Mouse (Mus musculus): ENCODE data around the gene Tmprss4. TPM values are rescaled to one million over a fixed set of nuclear protein-coding genes. Genes with fewer than 3 reads are reported as not detected.

The Tmprss4 gene
- polyA plus RNA-seq, 1 experiment from 2014 or later, result not detected

DNA sequence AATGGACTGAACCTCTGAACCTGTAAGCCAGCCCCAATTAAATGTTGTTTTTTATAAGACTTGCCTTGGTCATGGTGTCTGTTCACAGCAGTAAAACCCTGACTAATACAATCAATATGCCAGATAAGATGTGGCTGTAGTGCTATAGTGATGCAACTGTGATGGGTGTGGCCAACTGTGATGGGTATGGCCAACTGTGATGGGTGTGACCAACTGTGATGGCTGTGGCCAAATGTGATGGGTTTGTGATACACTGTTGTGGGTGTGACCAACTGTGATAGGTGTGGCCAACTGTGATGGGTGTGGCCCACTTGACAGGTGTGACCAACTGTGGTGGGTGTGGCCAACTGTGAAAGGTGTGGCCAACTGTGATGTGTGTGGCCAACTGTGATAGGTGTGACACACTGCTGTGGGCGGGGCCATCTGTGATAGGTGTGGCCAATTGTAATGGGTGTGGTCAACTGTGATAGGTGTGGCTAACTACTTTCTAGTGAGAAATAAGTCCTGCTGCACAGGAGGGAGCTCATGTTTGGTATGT lies 32.8 kb downstream of the Tmprss4 start:
- 68% methylated on average over 1 of the region's 1 CpGs for WGBS

DNA sequence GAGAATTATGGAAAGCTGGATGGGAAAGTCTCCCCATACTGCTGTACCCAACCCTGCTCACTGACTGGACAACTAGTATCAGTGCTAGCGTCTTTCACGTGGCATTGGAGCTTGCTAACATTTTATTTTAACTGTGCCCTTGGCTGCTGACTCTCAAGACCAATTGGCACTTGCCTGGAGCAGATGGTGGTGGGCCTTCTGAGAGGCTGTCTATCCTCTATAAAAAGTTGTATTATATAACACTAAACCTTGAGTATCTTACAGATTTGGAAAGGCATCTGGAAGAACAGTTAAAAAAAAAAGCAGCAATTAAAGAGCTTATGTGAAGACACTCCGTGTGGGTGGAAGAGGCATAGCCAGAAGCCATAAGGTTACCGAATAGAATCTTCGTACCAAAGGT lies 33.7 kb downstream of the Tmprss4 start:
- Histone ChIP-seq H3K27ac (ENCODE audit: poor library complexity, severe bottlenecking) (no peak overlapping the region), H3K36me3 (no peaks in the 10 kb centered on the region), H3K4me1 (replicated peaks) (no peaks in the 10 kb centered on the region), H3K9me3 (replicated peaks) (peaks cover 10% of the 10 kb centered on the region; the same call in 1 of the 2 replicates), H3K4me3 (no peak overlapping the region), H3K27me3 (replicated peaks) (no peaks in the 10 kb centered on the region), H3K9ac (no peak overlapping the region), H3K4me2 (no peak overlapping the region)
- no peak for ATAC-seq (ENCODE audit: insufficient number of reproducible peaks, low FRiP score)
- 80% methylated on average over 5 of the region's 5 CpGs for WGBS

More for the DNA sequence above, 32.8 kb downstream of the Tmprss4 start:
- H3K27ac ChIP-seq (ENCODE audit: poor library complexity, severe bottlenecking), result no peak overlapping the region
- H3K27me3 ChIP-seq (replicated peaks), result no peaks in the 10 kb centered on the region
- H3K36me3 ChIP-seq, result no peaks in the 10 kb centered on the region
- ATAC-seq (ENCODE audit: insufficient number of reproducible peaks, low FRiP score), result no peak
- H3K4me1 ChIP-seq (replicated peaks), result no peaks in the 10 kb centered on the region
- H3K4me3 ChIP-seq, result no peak overlapping the region
- peaks cover 9% of the 10 kb centered on the region; the same call in 1 of the 2 replicates for H3K9me3 ChIP-seq (replicated peaks)
- no peak overlapping the region for H3K4me2 ChIP-seq
- no peak overlapping the region for H3K9ac ChIP-seq

DNA sequence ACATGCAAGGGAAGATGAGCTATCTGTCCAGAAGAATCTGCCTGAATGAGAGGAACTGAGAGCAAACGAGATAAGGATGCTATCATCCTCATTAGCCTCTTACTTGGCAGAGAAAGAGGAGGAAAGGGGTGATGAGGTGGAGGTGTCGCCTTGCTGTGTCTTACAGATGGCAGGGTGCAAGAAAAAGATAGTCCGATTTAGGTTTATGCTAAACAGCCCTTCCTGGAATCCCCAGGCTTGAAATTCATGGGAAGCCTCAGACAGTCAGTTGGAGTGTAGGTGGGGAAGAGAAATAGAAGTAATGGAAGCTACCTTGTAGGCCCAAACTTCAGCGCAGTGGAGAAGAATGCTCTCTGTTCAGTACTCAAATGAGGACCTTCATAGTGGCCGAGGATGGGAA lies 36.0 kb downstream of the Tmprss4 start:
- WGBS, result 62% methylated on average over 5 of the region's 5 CpGs
- Histone ChIP-seq H3K27me3 (replicated peaks) (0 out of 2 replicates have a peak, but pooled peaks cover 4% of the 10 kb centered on the region), H3K9me3 (replicated peaks) (peaks cover 10% of the 10 kb centered on the region; the same call in 1 of the 2 replicates), H3K27ac (ENCODE audit: poor library complexity, severe bottlenecking) (no peak overlapping the region), H3K4me3 (no peak overlapping the region), H3K4me2 (no peak overlapping the region), H3K4me1 (replicated peaks) (no peaks in the 10 kb centered on the region), H3K36me3 (no peaks in the 10 kb centered on the region), H3K9ac (no peak overlapping the region)
- ATAC-seq (ENCODE audit: insufficient number of reproducible peaks, low FRiP score), result no peak

DNA sequence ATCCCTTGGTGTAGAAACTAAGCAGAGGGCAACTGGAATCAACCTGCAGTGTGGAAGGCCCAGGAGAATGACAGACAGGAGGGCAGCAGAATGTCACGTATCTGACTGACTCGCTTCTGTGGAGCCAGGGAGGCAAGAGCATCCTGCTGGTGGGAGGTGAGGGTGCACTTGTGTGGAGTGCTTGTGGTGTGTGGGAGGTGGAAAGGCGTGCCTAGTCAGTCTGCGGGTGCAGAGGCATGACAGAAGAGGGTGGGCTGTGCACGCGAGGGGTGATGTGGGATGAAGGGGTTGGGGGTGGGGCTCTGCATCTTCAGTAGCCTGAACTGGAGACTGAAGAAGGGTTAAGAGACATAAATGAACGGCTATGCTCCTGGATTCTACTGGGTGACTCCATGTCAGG lies 50.5 kb downstream of the Tmprss4 start:
- Histone ChIP-seq H3K27me3 (replicated peaks) (peaks cover 42% of the 10 kb centered on the region), H3K9me3 (replicated peaks) (peaks cover 7% of the 10 kb centered on the region; the same call in 1 of the 2 replicates), H3K4me2 (no peak overlapping the region), H3K9ac (no peak overlapping the region), H3K27ac (ENCODE audit: poor library complexity, severe bottlenecking) (no peak overlapping the region), H3K36me3 (no peaks in the 10 kb centered on the region), H3K4me3 (no peak overlapping the region), H3K4me1 (replicated peaks) (no peaks in the 10 kb centered on the region)
- ATAC-seq (ENCODE audit: insufficient number of reproducible peaks, low FRiP score), result no peak
- 70% methylated on average over 7 of the region's 7 CpGs for WGBS

DNA sequence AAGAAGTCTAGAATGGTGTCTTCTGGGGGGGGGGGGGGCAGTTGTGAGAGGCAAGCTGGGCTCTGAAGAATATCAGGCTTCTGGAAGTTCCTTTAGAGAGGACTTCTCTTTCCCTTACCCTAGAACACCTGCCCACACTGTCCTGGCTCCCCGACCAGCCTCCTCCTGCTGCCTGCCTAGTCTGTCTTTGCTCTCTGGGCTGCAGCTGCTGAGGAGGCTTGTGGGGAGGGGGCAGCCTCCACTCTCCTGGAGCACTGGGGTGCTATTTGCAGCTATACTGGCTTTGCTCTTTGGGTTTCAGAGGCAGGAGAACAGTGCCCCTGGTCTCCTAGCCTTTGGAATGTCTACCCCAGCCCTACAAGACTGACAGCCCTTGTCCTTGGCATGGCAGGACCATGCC lies 53.0 kb downstream of the Tmprss4 start:
- Histone ChIP-seq H3K36me3 (no peaks in the 10 kb centered on the region), H3K4me2 (no peak overlapping the region), H3K4me1 (replicated peaks) (no peaks in the 10 kb centered on the region), H3K4me3 (no peak overlapping the region), H3K9me3 (replicated peaks) (no peaks in the 10 kb centered on the region), H3K27me3 (replicated peaks) (peaks cover 62% of the 10 kb centered on the region), H3K27ac (ENCODE audit: poor library complexity, severe bottlenecking) (no peak overlapping the region), H3K9ac (no peak overlapping the region)
- 56% methylated on average over 1 of the region's 1 CpGs for WGBS
- no peak for ATAC-seq (ENCODE audit: insufficient number of reproducible peaks, low FRiP score)

DNA sequence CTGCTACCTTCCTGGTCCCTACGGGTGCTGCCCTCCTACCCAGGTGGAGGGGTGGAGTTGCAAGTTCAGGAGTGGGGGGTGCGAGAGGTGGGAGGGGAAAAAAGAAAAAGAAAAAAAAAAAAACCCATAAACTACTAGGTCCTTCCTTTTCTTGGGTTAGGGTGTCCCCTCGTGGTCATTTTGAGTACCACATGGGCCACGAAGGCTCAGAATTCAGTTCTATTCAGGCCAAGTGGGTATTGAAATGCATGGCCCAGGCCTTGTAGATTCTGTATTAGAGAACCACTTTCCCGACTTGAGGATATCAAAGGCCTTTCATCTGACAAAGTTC lies 57.7 kb downstream of the Tmprss4 start:
- 2% methylated on average over 5 of the region's 5 CpGs for WGBS
- no peak for ATAC-seq (ENCODE audit: insufficient number of reproducible peaks, low FRiP score)
- peak overlapping the region; percentile 82 for H3K4me2 ChIP-seq
- H3K4me1 ChIP-seq (replicated peaks), result peaks cover 8% of the 10 kb centered on the region; the same call in 1 of the 2 replicates
- H3K9me3 ChIP-seq (replicated peaks), result no peaks in the 10 kb centered on the region
- no peak overlapping the region for H3K27ac ChIP-seq (ENCODE audit: poor library complexity, severe bottlenecking)
- H3K9ac ChIP-seq, result peak overlapping the region; percentile 16; the same call in 1 of the 2 replicates
- peak overlapping the region; percentile 31 for H3K4me3 ChIP-seq
- H3K27me3 ChIP-seq (replicated peaks), result peaks cover 90% of the 10 kb centered on the region
- no peaks in the 10 kb centered on the region for H3K36me3 ChIP-seq

DNA sequence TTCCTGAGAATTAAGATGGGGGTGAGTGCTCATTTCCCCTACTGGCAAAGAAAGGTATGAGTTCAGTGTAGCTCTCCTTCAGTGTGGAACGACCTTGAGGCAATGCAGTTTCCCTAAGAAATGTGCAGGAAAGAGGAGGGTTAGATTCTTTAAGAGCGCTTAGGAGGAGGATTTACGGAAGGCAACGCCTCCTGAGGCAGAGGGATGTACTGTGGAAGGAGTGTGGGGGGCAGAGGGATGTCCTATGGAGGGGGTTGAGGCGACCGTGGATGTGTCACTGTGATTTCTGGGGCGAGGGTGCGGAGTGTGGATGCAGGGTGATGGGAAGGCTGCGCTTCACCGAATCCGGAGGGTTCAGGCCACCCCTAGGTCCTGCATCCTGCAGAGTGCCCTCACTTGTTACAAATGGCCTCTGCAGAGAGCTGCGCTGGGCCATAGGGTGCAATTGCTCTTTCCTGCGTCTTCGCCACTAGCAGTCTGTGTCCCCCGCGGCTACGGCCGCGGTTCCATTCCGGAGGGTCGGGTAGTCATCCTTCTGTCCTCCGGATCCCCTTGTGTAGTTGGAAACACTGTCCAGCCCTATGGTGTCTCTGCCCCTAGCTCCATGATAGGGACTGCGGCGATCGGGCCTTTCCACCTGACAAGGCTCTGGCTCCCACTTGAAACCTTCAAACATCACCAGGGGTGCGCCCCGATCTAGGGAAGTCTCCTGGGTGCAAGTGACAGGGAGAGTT lies 58.2 kb downstream of the Tmprss4 start:
- ATAC-seq (ENCODE audit: insufficient number of reproducible peaks, low FRiP score), result no peak
- no peaks in the 10 kb centered on the region for H3K36me3 ChIP-seq
- 6% methylated on average over 27 of the region's 27 CpGs for WGBS
- H3K4me1 ChIP-seq (replicated peaks), result peaks cover 10% of the 10 kb centered on the region; the same call in 1 of the 2 replicates
- peaks cover 92% of the 10 kb centered on the region for H3K27me3 ChIP-seq (replicated peaks)
- no peak overlapping the region for H3K27ac ChIP-seq (ENCODE audit: poor library complexity, severe bottlenecking)
- H3K9ac ChIP-seq, result peak overlapping the region; percentile 16; the same call in 1 of the 2 replicates
- H3K9me3 ChIP-seq (replicated peaks), result no peaks in the 10 kb centered on the region
- peak overlapping the region; percentile 31 for H3K4me3 ChIP-seq
- peak overlapping the region; percentile 82 for H3K4me2 ChIP-seq

DNA sequence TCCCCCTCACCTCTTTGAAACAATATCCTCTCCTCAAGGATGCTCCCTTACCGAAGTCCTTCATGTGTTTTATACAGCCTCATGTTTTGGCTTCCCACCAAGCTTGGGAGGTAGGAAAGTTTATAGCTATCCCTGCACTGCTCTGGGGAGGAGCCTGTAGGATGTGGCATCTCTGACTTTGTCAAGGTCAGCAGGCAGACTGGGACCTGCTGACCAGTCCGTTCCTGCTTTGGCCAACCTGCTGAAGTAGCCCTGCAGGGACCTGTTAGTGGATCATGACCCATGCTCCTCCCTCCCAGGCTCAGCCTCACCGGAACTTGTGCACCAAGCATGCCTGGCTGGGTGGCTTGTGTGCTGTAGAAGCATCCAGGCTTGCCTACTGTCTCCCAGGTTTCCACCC lies 61.2 kb downstream of the Tmprss4 start:
- no peaks in the 10 kb centered on the region for H3K36me3 ChIP-seq
- 53% methylated on average over 3 of the region's 3 CpGs for WGBS
- H3K4me1 ChIP-seq (replicated peaks), result peaks cover 26% of the 10 kb centered on the region
- no peak overlapping the region for H3K9ac ChIP-seq
- no peak overlapping the region for H3K4me3 ChIP-seq
- H3K27me3 ChIP-seq (replicated peaks), result peaks cover 93% of the 10 kb centered on the region
- no peak overlapping the region for H3K4me2 ChIP-seq
- ATAC-seq (ENCODE audit: insufficient number of reproducible peaks, low FRiP score), result no peak
- no peak overlapping the region for H3K27ac ChIP-seq (ENCODE audit: poor library complexity, severe bottlenecking)
- H3K9me3 ChIP-seq (replicated peaks), result no peaks in the 10 kb centered on the region

DNA sequence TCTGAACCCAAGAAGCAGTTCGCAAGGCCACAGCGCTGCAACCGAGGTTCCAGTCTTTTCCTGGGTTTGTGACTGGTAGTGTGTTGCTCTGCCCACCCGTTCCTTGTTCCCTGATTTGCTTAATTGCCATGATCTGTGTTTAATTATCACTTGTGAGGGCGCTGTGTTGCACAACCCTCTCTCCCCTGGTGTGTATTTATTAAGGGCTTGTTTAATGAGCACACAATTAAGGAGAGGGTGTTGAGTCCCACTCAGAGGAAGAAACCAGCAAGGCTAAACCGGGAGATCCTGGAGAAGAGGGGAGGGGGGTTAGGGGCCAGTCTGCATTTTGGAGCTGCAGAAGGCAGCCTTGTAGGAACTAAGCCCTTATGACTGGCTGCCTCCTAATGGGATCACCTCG lies 62.9 kb downstream of the Tmprss4 start:
- no peaks in the 10 kb centered on the region for H3K36me3 ChIP-seq
- peaks cover 43% of the 10 kb centered on the region for H3K4me1 ChIP-seq (replicated peaks)
- 65% methylated on average over 7 of the region's 7 CpGs for WGBS
- ATAC-seq (ENCODE audit: insufficient number of reproducible peaks, low FRiP score), result no peak
- H3K4me2 ChIP-seq, result no peak overlapping the region
- no peak overlapping the region for H3K9ac ChIP-seq
- H3K27ac ChIP-seq (ENCODE audit: poor library complexity, severe bottlenecking), result no peak overlapping the region
- H3K4me3 ChIP-seq, result no peak overlapping the region
- H3K9me3 ChIP-seq (replicated peaks), result no peaks in the 10 kb centered on the region
- H3K27me3 ChIP-seq (replicated peaks), result peaks cover 84% of the 10 kb centered on the region

DNA sequence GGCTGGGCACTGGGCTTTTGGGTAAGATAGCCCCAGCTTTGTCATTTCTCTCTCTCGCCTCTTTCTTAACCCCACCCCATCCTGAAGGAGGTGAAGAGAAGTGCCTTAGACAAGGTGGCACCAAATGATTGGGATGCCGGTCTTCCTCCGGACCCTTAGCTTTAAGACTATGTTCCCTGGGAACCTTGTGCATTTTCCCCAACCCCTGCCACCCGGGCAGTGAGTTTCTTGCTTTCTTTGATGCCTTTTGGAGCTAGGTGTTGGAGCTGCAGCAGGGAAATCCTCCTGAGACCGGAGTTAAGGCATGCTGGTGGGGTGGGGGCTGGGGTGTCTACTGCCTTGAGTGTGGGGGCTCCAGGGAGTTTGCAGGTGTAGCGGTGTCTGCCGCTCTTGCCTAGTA lies 64.8 kb downstream of the Tmprss4 start:
- Histone ChIP-seq H3K4me1 (replicated peaks) (peaks cover 47% of the 10 kb centered on the region), H3K36me3 (no peaks in the 10 kb centered on the region), H3K9me3 (replicated peaks) (no peaks in the 10 kb centered on the region), H3K4me3 (peak overlapping the region; percentile 54), H3K9ac (peak overlapping the region; percentile 58), H3K27me3 (replicated peaks) (peaks cover 84% of the 10 kb centered on the region), H3K27ac (ENCODE audit: poor library complexity, severe bottlenecking) (no peak overlapping the region), H3K4me2 (peak overlapping the region; percentile 80)
- WGBS, result 3% methylated on average over 7 of the region's 7 CpGs
- ATAC-seq (ENCODE audit: insufficient number of reproducible peaks, low FRiP score), result no peak

DNA sequence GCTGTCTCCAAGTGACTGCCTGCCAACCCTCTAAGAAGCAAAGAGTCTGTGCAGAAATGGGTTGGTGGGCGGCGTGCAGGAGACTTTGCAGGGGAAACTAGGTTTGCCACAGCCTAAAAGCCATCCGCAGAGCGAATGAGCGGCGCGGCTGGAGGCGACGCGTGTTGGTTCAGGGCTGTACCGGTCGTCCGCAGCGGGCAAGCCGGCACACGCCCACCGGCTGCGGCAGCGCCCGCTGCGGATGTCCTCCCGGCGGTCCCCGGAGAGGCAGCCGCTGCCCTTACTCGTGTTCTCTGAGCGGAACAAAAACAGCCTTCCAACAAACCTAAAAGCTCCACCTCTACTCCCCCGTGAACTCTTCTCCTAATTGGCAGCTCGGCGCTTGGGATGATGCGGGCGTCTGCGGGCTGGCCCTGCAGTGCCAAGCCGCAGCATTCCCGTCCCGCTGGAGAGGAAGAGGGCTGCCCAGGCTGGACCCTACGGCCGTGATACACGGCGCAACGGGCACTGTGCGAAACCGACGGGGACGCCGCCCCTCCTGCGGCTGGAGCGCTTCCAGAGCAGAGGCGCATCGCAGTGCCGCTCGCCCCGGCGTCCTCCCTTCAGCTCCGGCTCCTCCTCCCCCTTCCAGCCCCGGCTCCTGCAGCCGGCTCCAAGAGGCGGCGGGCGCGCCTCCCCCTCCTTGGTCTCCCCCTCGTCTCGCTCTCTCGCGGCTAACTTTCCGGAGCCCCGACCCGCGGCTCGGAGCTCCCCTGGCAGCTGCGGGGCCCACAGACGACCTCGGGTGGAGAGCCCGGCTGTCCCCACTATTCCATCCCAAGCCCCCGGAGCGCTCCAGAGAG lies 65.5 kb downstream of the Tmprss4 start, which contains the start of gene Scn4b:
Gene Scn4b, plus strand, starts transcription at position 205 of the 842 bp plus-strand sequence.
- Histone ChIP-seq H3K27ac (ENCODE audit: poor library complexity, severe bottlenecking) (0 out of 2 replicates have a peak within 1 kb of the TSS, but pooled peaks have one; percentile 61), H3K27me3 (replicated peaks) (peaks cover 78% of the 10 kb centered on the region), H3K9me3 (replicated peaks) (no peaks in the 10 kb centered on the region), H3K4me3 (peak within 1 kb of the TSS; percentile 54), H3K36me3 (no peaks in the 10 kb centered on the region), H3K4me1 (replicated peaks) (peaks cover 47% of the 10 kb centered on the region), H3K9ac (peak within 1 kb of the TSS; percentile 58), H3K4me2 (peak within 1 kb of the TSS; percentile 80)
- peak; percentile 29; the same call in 1 of the 2 replicates for ATAC-seq (ENCODE audit: insufficient number of reproducible peaks, low FRiP score)
- WGBS, result under 1% methylated on average over 71 of the region's 76 CpGs

Data from heart, embryonic 12.5 days (tissue).